Mouse (Mus musculus): Measurements from ENCODE around the gene Fam228b.

DNA sequence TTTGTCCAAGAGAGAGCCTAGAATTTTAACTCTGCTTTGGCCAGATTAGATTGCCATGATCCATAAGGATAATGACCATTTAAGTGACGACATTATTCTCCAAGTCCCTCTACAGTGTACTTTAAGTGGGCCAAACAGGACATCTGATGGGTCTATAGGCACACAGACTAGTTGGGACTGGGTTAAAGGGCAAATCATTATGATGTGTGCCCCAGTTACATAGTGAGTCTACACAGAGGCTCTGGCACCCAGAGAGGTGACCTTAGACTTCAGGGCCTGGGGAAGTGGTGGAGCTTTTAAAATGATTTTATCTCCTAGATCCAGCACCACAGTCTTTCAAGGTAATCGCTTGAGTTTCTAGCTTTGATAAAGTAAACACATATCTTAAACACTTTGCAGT, 11.2 kb upstream of the Fam228b start:
- no peak for TF ChIP-seq CTCF (IDR thresholded peaks at IDR 0.05)
- no peak for TF ChIP-seq POLR2A (IDR thresholded peaks at IDR 0.05; ENCODE audit: insufficient read depth, low read depth, low read length)
- no peak for TF ChIP-seq EP300 (IDR thresholded peaks at IDR 0.05; ENCODE audit: insufficient read depth, low read depth, low read length)

All from heart, adult 2 months (tissue).